Mouse (Mus musculus): ENCODE data around the gene Gm17545.
A peak's percentile ranks its signal among the peaks of the same experiment; 100 is the strongest.
"Not testable (repeated sequence)": the region's sequence is repeated elsewhere in the genome, so short reads cannot be mapped to it uniquely, and the experiment has no call there.

The Gm17545 gene

DNA sequence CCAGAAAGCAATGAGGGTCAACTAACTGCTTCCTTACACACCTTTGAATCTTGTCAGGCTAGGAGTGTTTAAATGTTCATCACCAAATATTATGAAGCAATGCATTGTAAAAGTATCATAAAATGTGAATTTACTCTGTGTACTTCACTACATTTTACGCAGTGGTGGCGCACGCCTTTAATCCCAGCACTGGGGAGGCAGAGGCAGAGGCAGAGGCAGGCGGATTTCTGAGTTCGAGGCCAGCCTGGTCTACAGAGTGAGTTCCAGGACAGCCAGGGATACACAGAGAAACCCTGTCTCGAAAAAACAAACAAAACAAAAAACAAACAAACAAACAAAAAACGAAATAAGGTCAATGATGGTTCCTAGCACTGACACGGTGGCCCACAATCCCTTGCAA, at the start of gene Gm17545:
Gene Gm17545, plus strand, starts transcription at position 301 of the 400 bp plus-strand sequence.
- DNase-seq (ENCODE audit: low read depth, low spot score), result not testable (repeated sequence)

DNA sequence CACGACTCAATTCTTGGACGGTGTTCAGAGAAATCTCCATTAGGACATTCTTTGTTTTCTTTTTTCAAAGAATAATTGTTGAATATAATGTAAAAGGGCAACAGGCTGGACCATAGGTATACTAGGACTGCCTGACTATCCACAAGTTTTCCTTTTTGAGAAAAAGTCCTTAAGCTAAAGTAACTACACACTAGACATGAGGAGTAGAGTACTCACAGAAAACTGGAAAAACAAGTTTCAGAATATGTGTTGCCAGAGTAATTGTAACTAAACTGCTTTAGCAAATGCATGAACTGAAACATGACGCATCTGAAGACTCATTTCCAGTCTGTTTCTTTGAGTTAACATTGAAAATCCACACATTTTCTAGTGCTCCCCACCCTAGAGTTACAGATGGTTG, 48.7 kb upstream of the Gm17545 start:
- DNase-seq (ENCODE audit: low read depth, low spot score), result no peak

GRCm38 (mm10) chr9:22407633-22408032, 46.5 kb upstream of the Gm17545 start:
- not testable (repeated sequence) for DNase-seq (ENCODE audit: low read depth, low spot score)

- not testable (repeated sequence) for DNase-seq (ENCODE audit: low read depth, low spot score)
These were observed 45.7 kb upstream of the Gm17545 start for GRCm38 (mm10) chr9:22408344-22408743.

- no peak for DNase-seq (ENCODE audit: low read depth, low spot score)
These were observed 44.6 kb upstream of the Gm17545 start for GRCm38 (mm10) chr9:22409501-22409900.

GRCm38 (mm10) chr9:22411002-22411857, 42.9 kb upstream of the Gm17545 start, which contains the start of gene 9530077C05Rik:
Gene 9530077C05Rik (plus strand): TSS chr9:22411513.
- peak; percentile 90 for DNase-seq (ENCODE audit: low read depth, low spot score)

- no peak for DNase-seq (ENCODE audit: low read depth, low spot score)
These were observed 37.9 kb upstream of the Gm17545 start for GRCm38 (mm10) chr9:22416187-22416586.

DNA sequence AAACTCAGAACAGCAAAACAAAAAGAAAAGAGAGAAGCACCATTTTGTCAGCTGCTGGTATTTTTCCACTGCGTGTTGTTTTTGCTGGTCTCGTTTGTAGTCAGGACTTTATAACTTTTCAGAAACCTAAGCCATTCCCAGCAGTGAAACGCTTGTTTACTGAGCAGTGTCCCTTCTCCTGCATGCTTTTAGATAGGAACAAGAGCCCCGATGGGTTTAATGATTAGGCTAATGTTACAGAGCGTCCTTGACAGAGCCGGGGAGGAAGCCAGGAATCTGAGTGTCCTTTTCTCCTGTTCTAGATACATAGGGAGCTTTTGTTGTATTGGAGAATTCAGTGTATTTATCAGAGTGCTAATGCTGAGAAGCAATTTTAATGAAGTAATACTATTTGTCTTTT, 36.5 kb upstream of the Gm17545 start:
- no peak for DNase-seq (ENCODE audit: low read depth, low spot score)

- DNase-seq (ENCODE audit: low read depth, low spot score), result no peak
These were observed 34.2 kb upstream of the Gm17545 start for GRCm38 (mm10) chr9:22419877-22420276.

DNA sequence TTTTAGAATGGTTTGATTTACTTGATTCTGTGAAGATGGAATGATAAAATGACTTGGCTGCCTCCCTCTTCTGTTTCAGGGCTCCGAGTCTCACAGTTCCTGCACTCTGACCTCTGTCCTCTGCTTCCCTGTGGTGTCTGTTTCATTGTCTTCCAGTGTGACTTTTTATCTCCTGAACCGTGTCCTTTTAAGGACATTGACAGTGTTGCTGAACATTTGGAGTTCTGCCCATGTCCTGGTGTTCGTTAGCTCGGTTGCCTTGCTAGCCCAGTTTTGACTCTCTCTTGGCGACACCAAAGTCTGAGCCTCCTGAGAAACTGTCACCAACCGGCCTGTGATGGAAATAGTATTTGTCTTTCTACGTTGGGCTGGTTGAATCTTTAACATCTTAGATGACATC, 33.6 kb upstream of the Gm17545 start:
- no peak for DNase-seq (ENCODE audit: low read depth, low spot score)

DNA sequence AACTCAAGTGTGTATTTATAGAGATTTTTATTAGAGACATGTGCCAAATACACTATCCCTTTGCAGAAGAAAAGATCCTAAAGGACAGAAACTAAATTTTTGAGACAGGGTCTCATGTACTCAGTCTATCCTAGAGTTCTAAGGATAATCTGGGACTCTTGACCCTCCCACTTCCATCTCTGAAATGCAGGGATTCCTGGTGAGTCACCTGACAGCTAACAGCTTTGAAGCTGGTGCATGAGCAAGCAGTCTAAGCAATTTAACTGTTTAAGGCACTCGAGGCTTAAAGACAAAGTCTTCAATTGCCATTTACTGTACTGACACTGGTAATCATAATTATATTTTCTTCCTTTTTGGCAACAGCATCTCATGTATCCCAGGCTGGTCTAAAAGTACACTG, 31.5 kb upstream of the Gm17545 start:
- DNase-seq (ENCODE audit: low read depth, low spot score), result no peak

DNA sequence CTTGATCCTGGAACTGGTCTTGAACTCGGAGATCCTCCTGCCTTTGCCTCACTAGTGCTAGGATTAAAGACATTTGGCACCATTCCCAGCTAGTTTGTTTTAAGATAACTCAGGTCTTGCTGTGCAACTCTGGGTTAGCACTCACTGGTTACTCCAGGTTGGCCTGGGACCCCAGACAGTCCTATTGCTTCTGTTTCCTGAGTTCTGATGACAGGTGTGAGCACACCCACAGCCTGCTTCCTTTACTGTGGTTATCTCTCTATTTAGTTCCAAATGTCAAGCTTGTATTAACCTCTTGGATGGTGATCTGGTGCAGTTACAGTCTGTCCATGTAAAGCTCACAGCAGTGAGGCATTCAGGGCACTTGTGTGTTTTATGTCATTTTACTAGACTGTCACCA, 30.6 kb upstream of the Gm17545 start:
- DNase-seq (ENCODE audit: low read depth, low spot score), result no peak

DNA sequence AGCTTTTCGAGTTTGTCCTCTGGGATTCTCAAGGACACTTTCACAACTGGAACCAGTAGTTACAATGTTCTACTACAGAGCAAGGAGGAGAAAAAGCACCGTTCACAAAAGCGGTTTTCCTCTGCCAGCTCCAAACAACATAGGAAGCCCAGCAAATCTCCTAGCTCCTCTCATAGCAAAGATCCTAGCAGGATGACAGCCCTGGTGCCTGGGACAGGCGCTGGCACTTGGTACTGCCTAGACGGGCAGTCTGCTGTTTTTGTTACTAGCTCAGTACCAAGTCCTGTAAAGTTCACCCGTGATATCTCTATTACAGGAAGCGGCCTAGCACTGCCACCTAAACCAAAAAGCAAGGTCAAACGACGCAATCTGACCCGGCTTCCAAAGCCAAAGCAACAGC, 29.9 kb upstream of the Gm17545 start:
- no peak for DNase-seq (ENCODE audit: low read depth, low spot score)

DNA sequence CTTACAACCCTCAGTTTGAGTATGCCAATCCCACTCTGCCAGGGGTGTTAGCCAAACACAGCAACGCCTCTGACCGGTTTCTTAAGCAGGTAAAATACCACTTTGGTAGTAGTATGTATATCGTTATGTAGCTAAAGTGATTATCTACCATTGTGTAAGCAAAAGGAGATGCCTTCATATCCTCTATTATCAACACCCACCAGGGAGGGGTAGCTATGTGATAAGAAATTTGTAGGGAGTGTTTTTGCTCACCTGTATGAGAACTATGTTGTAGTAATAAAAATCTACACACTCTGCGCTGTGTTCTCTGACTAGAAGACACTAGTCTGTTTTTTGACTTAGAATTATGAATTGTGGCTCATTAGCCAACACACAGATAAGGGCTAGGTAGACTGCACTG, 29.4 kb upstream of the Gm17545 start:
- no peak for DNase-seq (ENCODE audit: low read depth, low spot score)

GRCm38 (mm10) chr9:22428028-22428665, 25.9 kb upstream of the Gm17545 start:
- no peak for DNase-seq (ENCODE audit: low read depth, low spot score)

GRCm38 (mm10) chr9:22428666-22429410, 25.3 kb upstream of the Gm17545 start:
- DNase-seq (ENCODE audit: low read depth, low spot score), result no peak

- peak; percentile 23 for DNase-seq (ENCODE audit: low read depth, low spot score)
These were observed 24.4 kb upstream of the Gm17545 start for GRCm38 (mm10) chr9:22429533-22430241.

DNA sequence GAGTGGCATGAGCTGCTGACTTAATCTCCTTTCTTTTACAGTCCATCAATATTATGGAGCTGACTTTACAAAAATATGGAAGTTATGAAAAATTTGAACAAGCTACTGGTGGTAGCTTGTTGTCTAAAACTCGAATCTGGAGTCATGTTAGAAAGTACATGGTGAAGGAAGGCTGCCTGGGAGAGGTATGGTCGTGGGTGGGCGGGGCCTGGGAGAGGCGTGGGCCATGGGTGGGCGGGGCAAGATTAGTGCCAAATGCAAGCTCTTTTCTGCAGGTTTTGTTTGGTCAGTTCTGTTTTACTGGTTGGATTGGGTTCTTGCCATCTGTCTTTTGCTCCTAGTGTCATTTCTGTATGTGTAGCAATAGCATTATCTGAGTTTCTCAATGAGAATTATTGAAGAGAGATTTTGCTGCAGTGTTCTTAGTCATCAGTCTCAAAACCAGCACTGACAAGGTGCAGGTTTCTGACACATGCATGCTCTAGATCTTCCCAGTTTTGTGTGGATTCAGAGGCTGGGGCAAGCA, 23.7 kb upstream of the Gm17545 start:
- DNase-seq (ENCODE audit: low read depth, low spot score), result peak; percentile 33

DNA sequence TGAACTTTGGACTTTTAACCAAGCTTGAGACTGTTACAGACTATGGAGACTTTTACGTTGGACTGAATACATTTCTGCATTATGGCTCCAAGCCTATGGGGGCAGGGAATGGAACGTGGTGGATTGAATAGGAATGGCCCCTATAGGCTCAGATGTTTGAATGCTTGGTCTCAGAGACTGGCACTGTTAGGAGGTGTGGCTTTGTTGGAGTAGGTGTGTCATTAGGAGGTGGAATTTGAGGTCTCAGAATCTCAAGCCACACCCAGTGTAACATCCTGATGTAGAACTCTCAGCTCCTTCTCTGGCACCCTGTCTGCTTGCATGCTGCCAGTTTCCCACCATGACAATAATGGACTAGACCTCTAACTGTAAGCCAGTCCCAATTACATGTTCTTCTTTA, 20.9 kb upstream of the Gm17545 start:
- DNase-seq (ENCODE audit: low read depth, low spot score), result no peak

- no peak for DNase-seq (ENCODE audit: low read depth, low spot score)
These were observed 20.0 kb upstream of the Gm17545 start for GRCm38 (mm10) chr9:22434101-22434500.

DNA sequence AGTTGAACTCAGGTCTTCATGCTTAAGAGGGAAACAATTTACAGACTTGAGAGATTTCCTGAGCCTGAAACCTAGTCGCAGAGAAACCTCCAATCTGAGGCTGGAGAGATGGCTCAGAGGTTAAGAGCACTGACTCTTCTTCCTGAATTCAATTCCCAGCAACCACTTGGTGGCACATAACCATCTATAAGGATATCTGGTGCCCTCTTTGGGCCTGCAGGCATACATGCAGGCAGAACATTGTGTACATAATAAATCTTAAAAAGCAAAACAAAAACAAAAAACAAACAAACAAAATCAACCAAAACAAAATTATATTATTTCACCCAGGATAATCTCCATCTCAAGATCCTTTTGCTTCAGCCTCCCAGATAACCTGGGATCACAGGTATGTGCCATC, 15.3 kb upstream of the Gm17545 start:
- DNase-seq (ENCODE audit: low read depth, low spot score), result peak; percentile 4
